Mouse (Mus musculus) liver, embryonic 16.5 days (tissue): ENCODE data around the gene Mlf2. TPM values are rescaled to one million over a fixed set of nuclear protein-coding genes. Genes with fewer than 3 reads are reported as not detected.
"Not testable (repeated sequence)": the region's sequence is repeated elsewhere in the genome, so short reads cannot be mapped to it uniquely, and the experiment has no call there.

Experiments used
- ATAC-seq: fragments of 200-750 bp; cut with Nextera tagmentation; 2 replicates; pipeline ENCODE4 v1.8.0; 2017; ENCODE audit warnings: low read depth, mild to moderate bottlenecking, moderate number of reproducible peaks, moderate library complexity
- H3K27ac ChIP-seq: fragments of 300-500 bp; sonication (generic); 2 replicates; pipeline ENCODE4 v1.5.1; 2014; ENCODE audit warnings: mild to moderate bottlenecking, low read length
- H3K27me3 ChIP-seq: fragments of 300-500 bp; sonication (generic); 2 replicates; pipeline ENCODE4 v1.6.1; 2014; ENCODE audit warnings: low read depth, low read length, mixed read lengths; ENCODE audit not compliant: control insufficient read depth, insufficient read depth
- H3K36me3 ChIP-seq: fragments of 300-500 bp; sonication (generic); 2 replicates; pipeline ENCODE4 v1.6.1; 2014; ENCODE audit warnings: mild to moderate bottlenecking; ENCODE audit not compliant: control insufficient read depth, insufficient read depth
- H3K4me1 ChIP-seq: fragments of 300-500 bp; sonication (generic); 2 replicates; pipeline ENCODE4 v1.6.1; 2014; ENCODE audit warnings: low read depth, low read length, mixed read lengths; ENCODE audit not compliant: control insufficient read depth
- H3K4me2 ChIP-seq: fragments of 300-500 bp; sonication (generic); 2 replicates; pipeline ENCODE4 v1.6.1; 2014; ENCODE audit warnings: low read depth, low read length, mixed read lengths
- H3K4me3 ChIP-seq: fragments of 300-500 bp; sonication (generic); 2 replicates; pipeline ENCODE4 v1.5.1; 2014; ENCODE audit warnings: low read depth, mild to moderate bottlenecking, low read length
- H3K9ac ChIP-seq: fragments of 300-500 bp; sonication (generic); 2 replicates; pipeline ENCODE4 v1.6.1; 2014; ENCODE audit warnings: low read depth, low read length
- H3K9me3 ChIP-seq: fragments of 300-500 bp; sonication (generic); replicated peaks from 2 replicates; pipeline ENCODE4 v1.6.1; 2016; ENCODE audit warnings: low read length; ENCODE audit not compliant: control insufficient read depth
- WGBS: fragments of 180-500 bp; shearing (Covaris S2); extraction: QIAGEN DNeasy Blood & Tissue Kit; methylation state at CpG from one replicate; pipeline ENCODE4 v1.1.7; 2014; ENCODE audit not compliant: insufficient replicate concordance; 5-methylcytosine and 5-hydroxymethylcytosine counted together
- polyA plus RNA-seq: library from polyadenylated mRNA; unstranded; fragments of >200 nt; fragmentation: Nextera tagmentation; extraction: Ambion mirVana; gene quantifications from 2 replicates; pipeline ENCODE4 v1.2.1, GENCODE M21; 2015

Gene Mlf2
- polyA plus RNA-seq, 1 experiment from 2014 or later, result 110 TPM

GRCm38 (mm10) chr6:124894113-124894512 lies 37.1 kb upstream of the Mlf2 start:
- H3K4me1 ChIP-seq, H3K4me2 ChIP-seq, H3K36me3 ChIP-seq, H3K9ac ChIP-seq, H3K27me3 ChIP-seq, ATAC-seq, H3K4me3 ChIP-seq, H3K27ac ChIP-seq, H3K9me3 ChIP-seq: not testable (repeated sequence)
- 63% methylated on average over 2 of the region's 2 CpGs for WGBS

DNA sequence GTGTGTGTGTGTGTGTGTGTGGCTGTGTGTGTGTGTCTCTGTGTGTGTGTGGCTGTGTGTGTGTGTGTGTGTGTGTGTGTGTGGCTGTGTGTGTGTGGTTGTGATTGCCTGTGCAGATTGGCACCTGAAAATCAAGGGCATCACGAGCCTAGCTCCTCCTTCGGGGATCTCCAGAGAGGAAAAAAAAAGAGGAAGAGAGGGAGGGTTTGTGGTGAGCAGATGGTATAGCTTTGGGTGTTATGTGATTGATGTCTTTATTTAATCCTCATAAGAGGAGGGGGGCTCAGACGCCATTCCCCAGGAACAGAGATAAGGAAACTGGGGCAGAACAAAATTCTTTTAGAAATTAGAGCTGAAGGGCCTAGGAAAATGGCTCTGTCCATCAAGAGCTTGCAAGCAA lies 32.8 kb upstream of the Mlf2 start:
- Histone ChIP-seq H3K27ac (no peak overlapping the region), H3K36me3 (no peaks in the 10 kb centered on the region), H3K9ac (no peak overlapping the region), H3K4me2 (no peak overlapping the region), H3K4me3 (no peak overlapping the region), H3K9me3 (no peaks in the 10 kb centered on the region), H3K4me1 (no peaks in the 10 kb centered on the region), H3K27me3 (no peaks in the 10 kb centered on the region)
- ATAC-seq, result no peak
- WGBS, result 17% methylated on average over 3 of the region's 3 CpGs

GRCm38 (mm10) chr6:124900056-124900800 lies 31.0 kb upstream of the Mlf2 start:
- Histone ChIP-seq H3K36me3 (no peaks in the 10 kb centered on the region), H3K27me3 (no peaks in the 10 kb centered on the region), H3K9me3 (no peaks in the 10 kb centered on the region), H3K9ac (no peak overlapping the region), H3K4me3 (no peak overlapping the region), H3K27ac (no peak overlapping the region), H3K4me2 (no peak overlapping the region), H3K4me1 (no peaks in the 10 kb centered on the region; the same call in none of the 2 replicates)
- ATAC-seq, result no peak
- 64% methylated on average over 8 of the region's 8 CpGs for WGBS

DNA sequence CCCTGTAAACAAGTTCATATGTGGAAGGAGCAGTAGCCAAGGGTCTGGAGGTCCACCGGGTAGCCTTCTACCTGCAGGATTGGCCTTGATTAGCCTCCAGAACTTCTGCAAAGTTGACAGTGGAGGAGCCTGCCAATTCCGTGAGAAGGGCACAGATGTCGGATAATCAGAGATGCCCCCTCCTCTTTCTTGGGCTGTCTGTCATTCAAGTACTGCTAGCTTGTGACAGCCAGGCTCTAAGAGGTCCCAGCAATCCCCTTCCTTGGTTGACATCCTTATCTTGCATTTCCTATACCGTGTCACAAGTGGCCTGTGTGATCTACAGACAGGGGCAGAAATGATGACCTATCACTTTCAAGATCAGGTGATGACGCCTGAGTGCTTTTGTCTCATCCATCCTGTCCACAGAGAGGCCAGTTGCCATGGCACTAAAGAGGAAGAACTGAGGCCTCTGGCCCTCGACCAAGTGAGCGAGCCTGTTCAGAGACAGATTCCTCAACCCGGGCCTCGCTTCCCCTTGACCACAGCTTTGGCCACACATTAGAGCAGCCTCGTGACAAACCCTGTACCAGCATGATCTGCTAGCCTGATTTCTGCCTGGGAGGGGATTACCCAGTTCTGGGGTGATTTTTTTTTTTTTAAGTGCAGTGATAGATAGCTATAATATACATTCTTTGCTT lies 30.2 kb upstream of the Mlf2 start:
- H3K27me3 ChIP-seq, result no peaks in the 10 kb centered on the region
- 27% methylated on average over 10 of the region's 10 CpGs for WGBS
- H3K4me2 ChIP-seq, result no peak overlapping the region
- no peaks in the 10 kb centered on the region; the same call in none of the 2 replicates for H3K4me1 ChIP-seq
- no peak for ATAC-seq
- H3K4me3 ChIP-seq, result no peak overlapping the region
- H3K27ac ChIP-seq, result no peak overlapping the region
- H3K9me3 ChIP-seq, result no peaks in the 10 kb centered on the region
- no peak overlapping the region for H3K9ac ChIP-seq
- H3K36me3 ChIP-seq, result no peaks in the 10 kb centered on the region

GRCm38 (mm10) chr6:124901851-124902250 lies 29.3 kb upstream of the Mlf2 start:
- no peak overlapping the region for H3K4me3 ChIP-seq
- H3K36me3 ChIP-seq, result no peaks in the 10 kb centered on the region
- no peaks in the 10 kb centered on the region for H3K9me3 ChIP-seq
- no peak for ATAC-seq
- no peak overlapping the region for H3K4me2 ChIP-seq
- H3K27ac ChIP-seq, result no peak overlapping the region
- no peak overlapping the region for H3K9ac ChIP-seq
- no peaks in the 10 kb centered on the region; the same call in none of the 2 replicates for H3K4me1 ChIP-seq
- no peaks in the 10 kb centered on the region for H3K27me3 ChIP-seq

DNA sequence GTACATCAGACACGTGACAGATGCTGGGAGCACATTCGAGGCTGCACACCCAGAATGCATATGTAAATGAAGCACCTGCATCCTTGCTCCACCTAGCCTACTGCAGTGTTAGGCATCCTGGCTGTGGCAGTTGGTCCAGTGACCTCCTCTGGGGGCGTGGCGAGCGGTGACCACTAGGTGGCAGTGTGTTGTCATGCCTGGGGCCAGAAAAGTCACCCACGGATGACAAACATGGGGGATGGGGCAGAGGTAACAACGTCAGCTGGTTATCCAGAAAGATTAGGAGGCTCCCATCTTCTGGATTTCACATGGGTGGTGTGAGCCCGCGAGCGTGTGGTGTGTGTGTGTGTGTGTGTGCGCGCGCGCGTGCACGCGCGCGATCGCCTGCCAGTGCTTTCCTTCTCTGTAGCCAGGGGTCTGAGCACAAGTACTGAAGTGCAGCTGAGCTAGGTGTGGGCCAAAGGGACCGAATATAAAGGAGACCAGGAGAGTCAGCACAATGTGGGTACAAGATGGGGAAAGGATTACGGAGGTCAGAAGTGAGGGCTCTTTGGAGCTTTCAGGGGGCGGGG lies 27.5 kb upstream of the Mlf2 start:
- Histone ChIP-seq H3K4me1 (no peaks in the 10 kb centered on the region; the same call in none of the 2 replicates), H3K4me3 (peak overlapping the region; percentile 66), H3K27ac (peak overlapping the region; percentile 85), H3K9ac (peak overlapping the region; percentile 60), H3K36me3 (no peaks in the 10 kb centered on the region), H3K4me2 (peak overlapping the region; percentile 96), H3K9me3 (no peaks in the 10 kb centered on the region), H3K27me3 (no peaks in the 10 kb centered on the region)
- ATAC-seq, result peak; percentile 76
- WGBS, result under 1% methylated on average over 23 of the region's 23 CpGs

DNA sequence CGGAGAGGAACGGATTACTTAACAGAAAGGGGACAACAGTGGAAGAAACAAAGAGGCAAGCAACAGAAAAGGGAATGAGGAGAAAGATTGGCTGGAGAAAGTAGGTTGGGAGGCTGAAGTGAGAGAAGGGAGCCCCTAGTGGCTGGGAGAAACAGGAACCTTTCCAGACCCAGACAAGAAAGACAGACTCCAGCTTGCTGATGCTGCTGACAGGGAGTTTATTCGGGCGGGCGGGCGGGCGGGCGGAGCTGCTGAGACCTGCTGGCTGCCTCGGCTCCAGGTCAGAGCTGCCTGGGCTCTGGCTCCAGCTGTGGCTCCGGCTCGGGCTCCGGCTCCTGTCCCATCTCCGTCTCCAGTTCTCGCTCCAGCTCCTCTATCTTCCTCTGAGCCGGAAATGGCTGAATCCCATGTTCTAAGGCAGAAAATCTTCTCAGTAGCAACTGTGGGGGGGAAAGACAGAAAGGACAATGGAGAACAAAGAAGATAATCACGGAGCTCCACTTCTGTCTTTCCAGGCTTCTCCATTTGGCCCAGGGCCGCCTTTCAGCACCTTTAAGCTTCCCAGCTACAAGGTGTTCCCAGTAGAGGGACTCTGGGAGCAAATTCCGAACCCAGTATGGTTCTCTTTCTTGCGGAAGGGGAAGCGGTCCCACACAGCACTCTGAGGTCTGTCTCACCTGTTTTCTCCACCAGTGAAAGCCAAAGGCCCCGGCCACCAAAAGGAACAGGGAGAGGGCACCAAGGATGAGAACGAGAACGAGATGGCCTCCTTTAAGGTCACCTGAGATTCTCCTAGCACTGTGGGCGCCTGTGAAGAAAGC lies 26.8 kb upstream of the Mlf2 start:
- peak; percentile 66 for ATAC-seq
- Histone ChIP-seq H3K36me3 (no peaks in the 10 kb centered on the region), H3K4me1 (no peaks in the 10 kb centered on the region; the same call in none of the 2 replicates), H3K27ac (peak overlapping the region; percentile 85), H3K9me3 (no peaks in the 10 kb centered on the region), H3K4me3 (peak overlapping the region; percentile 66), H3K9ac (peak overlapping the region; percentile 60), H3K27me3 (peaks cover 2% of the 10 kb centered on the region; the same call in 1 of the 2 replicates), H3K4me2 (peak overlapping the region; percentile 96)
- 24% methylated on average over 24 of the region's 24 CpGs for WGBS

DNA sequence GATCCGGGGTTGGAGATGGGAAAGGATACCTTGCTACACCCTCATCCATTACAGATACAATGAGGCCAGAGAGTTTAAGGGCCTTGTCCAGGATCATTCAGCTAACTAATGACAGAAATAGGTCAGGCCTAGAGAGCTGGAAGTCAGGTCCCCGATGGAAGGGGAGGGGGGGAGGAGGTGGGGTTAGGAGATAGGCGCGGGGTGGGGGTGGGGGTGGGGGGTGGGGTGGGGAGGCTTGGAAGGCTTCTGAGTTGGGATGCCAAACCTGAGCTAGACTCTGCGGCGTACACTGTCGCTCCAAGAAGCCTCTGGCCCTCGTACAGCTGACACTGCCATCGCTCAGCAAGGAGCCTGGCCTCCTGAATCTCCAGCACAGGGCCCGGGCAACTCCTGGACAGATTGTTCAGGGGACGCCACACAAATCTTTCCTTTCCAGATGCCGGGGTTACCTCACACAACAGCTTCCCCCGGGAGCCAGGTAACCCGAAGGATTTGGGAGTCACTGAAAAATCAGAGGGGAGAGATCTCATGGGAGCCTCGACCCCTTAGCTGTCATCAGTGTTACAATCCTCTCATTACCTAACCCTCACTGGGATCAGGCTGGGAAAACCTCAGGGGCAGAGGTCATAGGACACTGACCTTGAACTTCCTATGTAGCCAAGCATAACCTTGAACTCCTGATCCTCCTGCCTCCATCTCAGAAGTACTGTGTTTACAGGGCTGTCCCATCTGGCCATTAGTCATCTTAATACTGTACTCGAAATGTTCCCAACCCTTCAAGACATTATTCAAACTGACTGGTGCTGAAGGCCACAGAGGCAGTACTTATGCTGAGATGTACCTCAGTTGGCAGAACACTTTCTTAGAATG lies 26.0 kb upstream of the Mlf2 start:
- Histone ChIP-seq H3K27me3 (peaks cover 11% of the 10 kb centered on the region), H3K27ac (no peak overlapping the region), H3K4me2 (no peak overlapping the region), H3K4me3 (no peak overlapping the region), H3K4me1 (no peaks in the 10 kb centered on the region; the same call in none of the 2 replicates), H3K9ac (no peak overlapping the region), H3K9me3 (no peaks in the 10 kb centered on the region), H3K36me3 (no peaks in the 10 kb centered on the region)
- WGBS, result 53% methylated on average over 16 of the region's 16 CpGs
- ATAC-seq, result no peak
